Mouse (Mus musculus) hematopoietic stem cell, adult 5-6 weeks (primary cell): Measurements from ENCODE around the gene Cfap161. TPM values are rescaled to one million over a fixed set of nuclear protein-coding genes. Genes with fewer than 3 reads are reported as not detected.

Experiments
- ATAC-seq, 2 experiments: fragments of 125-278 bp in 1 of 2; replicated peaks in 1 of 2; 2 replicates each; pipeline ENCODE4 v1.8.0; 2016 to 2017; ENCODE audit warnings: inconsistent platforms in 2 of 2, mild to moderate bottlenecking in 2 of 2, moderate number of reproducible peaks in 2 of 2, low read depth in 1 of 2, moderate TSS enrichment in 1 of 2; ENCODE audit not compliant: low FRiP score in 2 of 2, poor library complexity in 2 of 2, severe bottlenecking in 2 of 2, insufficient read depth in 1 of 2, low TSS enrichment in 1 of 2
- total RNA-seq: library from RNA; stranded (forward); fragments of 172-1452, 232-1000 nt; gene quantifications from 2 replicates; pipeline ENCODE4 v1.2.3, GENCODE M21; 2017

The Cfap161 gene
- total RNA-seq: not detected in 2 replicates

GRCm38 (mm10) chr7:83794705-83795104 lies at the start of gene Cfap161:
Cfap161 (minus strand) TSS chr7:83794880.
- peak in 1 of 2 experiments; percentile 42; a peak in 1 of 4 replicates for ATAC-seq

- ATAC-seq: no peak
Observed at GRCm38 (mm10) chr7:83842486-83843259, 48.0 kb upstream of the Cfap161 start.

GRCm38 (mm10) chr7:83840076-83840475 lies 45.4 kb upstream of the Cfap161 start:
- ATAC-seq: no peak

GRCm38 (mm10) chr7:83838525-83839224 lies 44.0 kb upstream of the Cfap161 start:
- ATAC-seq: no peak

- no peak for ATAC-seq
Observed at GRCm38 (mm10) chr7:83829355-83829754, 34.7 kb upstream of the Cfap161 start.

GRCm38 (mm10) chr7:83827402-83828076 lies 32.9 kb upstream of the Cfap161 start:
- no peak for ATAC-seq

- no peak for ATAC-seq
Observed at GRCm38 (mm10) chr7:83826808-83827207, 32.1 kb upstream of the Cfap161 start.

- ATAC-seq: no peak
Observed at GRCm38 (mm10) chr7:83821951-83822350, 27.3 kb upstream of the Cfap161 start.

GRCm38 (mm10) chr7:83816886-83817285 lies 22.2 kb upstream of the Cfap161 start:
- no peak for ATAC-seq

- no peak for ATAC-seq
Observed at GRCm38 (mm10) chr7:83815646-83816045, 21.0 kb upstream of the Cfap161 start.

- ATAC-seq: no peak
Observed at GRCm38 (mm10) chr7:83813993-83814392, 19.3 kb upstream of the Cfap161 start.

GRCm38 (mm10) chr7:83813465-83813864 lies 18.8 kb upstream of the Cfap161 start:
- ATAC-seq: no peak

GRCm38 (mm10) chr7:83813016-83813415 lies 18.3 kb upstream of the Cfap161 start:
- no peak for ATAC-seq

GRCm38 (mm10) chr7:83812581-83812980 lies 17.9 kb upstream of the Cfap161 start:
- no peak for ATAC-seq

- ATAC-seq: no peak
Observed at GRCm38 (mm10) chr7:83811916-83812315, 17.2 kb upstream of the Cfap161 start.

GRCm38 (mm10) chr7:83811461-83811860 lies 16.8 kb upstream of the Cfap161 start:
- ATAC-seq: no peak

- ATAC-seq: 0 out of 4 replicates have a peak, but pooled peaks of 1 of the 2 experiments have one; percentile 31
Observed at GRCm38 (mm10) chr7:83810141-83811100, 15.7 kb upstream of the Cfap161 start.
